Comparison of ENCODE assay signal across 8 mouse cellular contexts in the genomic region with DNA sequence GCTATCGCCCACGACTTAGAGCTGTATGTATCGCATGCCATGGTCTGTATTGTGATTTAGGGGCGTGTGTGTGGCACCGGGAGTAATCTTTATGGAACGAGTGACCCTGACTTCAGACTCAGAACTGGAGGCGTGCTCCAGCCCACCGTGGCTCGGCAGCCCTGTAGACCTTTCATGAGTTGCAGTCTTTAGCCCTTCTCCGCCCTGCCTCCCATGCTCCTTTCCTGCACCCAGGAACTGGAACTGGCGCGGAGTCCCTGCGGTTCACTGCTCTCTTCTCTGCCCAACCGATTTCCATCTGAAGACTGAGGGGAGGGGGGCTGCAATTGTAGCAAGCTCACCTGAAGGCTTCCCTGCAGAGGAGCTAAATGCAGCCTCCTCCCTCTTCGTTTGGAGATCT. TPM values are rescaled to one million over a fixed set of nuclear protein-coding genes. Genes with fewer than 3 reads are reported as not detected.
A peak's percentile ranks its signal among the peaks of the same experiment; 100 is the strongest.
DNase-seq lines count a peak whose midpoint lies in the region; ATAC-seq and TF ChIP-seq lines count a peak whose summit lies in the region.

No protein-coding gene starts in this region.

- no peak for TF ChIP-seq CTCF in kidney, adult 2 months (conservative IDR thresholded peaks at IDR 0.05; ENCODE audit: insufficient read depth, insufficient read length, low read depth, low read length)

- no peaks in the 10 kb centered on the region for H3K9me3 ChIP-seq in intestine, embryonic 16.5 days (ENCODE audit: control insufficient read depth, low read length)
- H3K9me3 ChIP-seq in neural tube, embryonic 12.5 days: no peaks in the 10 kb centered on the region

- H3K4me2 ChIP-seq in intestine, embryonic 16.5 days (ENCODE audit: low read depth, low read length): peak overlapping the region; percentile 82
- H3K4me2 ChIP-seq in neural tube, embryonic 12.5 days (replicated peaks): peak overlapping the region; percentile 95

- H3K36me3 ChIP-seq in kidney, adult 2 months (ENCODE audit: control insufficient read depth, insufficient read depth, low read length): no peaks in the 10 kb centered on the region
- H3K36me3 ChIP-seq in intestine, embryonic 16.5 days (ENCODE audit: control insufficient read depth, insufficient read depth, low read length): 0 out of 2 replicates have a peak, but pooled peaks cover 3% of the 10 kb centered on the region
- H3K36me3 ChIP-seq in neural tube, embryonic 12.5 days: peaks cover 19% of the 10 kb centered on the region

- TF ChIP-seq POLR2A in kidney, adult 2 months (IDR thresholded peaks at IDR 0.05; ENCODE audit: low read depth, low read length): no peak

- peak overlapping the region; percentile 97 for H3K4me3 ChIP-seq in kidney, adult 2 months (ENCODE audit: insufficient read depth, low read depth, low read length)
- peak overlapping the region; percentile 91 for H3K4me3 ChIP-seq in brown adipose tissue, adult 24 weeks (ENCODE audit: insufficient read depth, low read depth, low read length)
- H3K4me3 ChIP-seq in intestine, embryonic 16.5 days (ENCODE audit: low read length): peak overlapping the region; percentile 72
- H3K4me3 ChIP-seq in neural tube, embryonic 12.5 days: peak overlapping the region; percentile 93

- DNase-seq in kidney, adult 2 months: no peak
- no peak for DNase-seq in kidney, adult 11 months
- DNase-seq in cerebellum, adult 11 months: no peak
- no peak for DNase-seq in adrenal gland, postnatal 25 days
- no peak for DNase-seq in layer of hippocampus, adult 18-20 months (ENCODE audit: low spot score in 2 of 2)

- no peaks in the 10 kb centered on the region for H3K27me3 ChIP-seq in kidney, adult 2 months (replicated peaks; ENCODE audit: control insufficient read depth, insufficient read depth, low read length)
- no peaks in the 10 kb centered on the region for H3K27me3 ChIP-seq in intestine, embryonic 16.5 days (replicated peaks; ENCODE audit: control insufficient read depth, insufficient read depth, low read length)
- H3K27me3 ChIP-seq in neural tube, embryonic 12.5 days (replicated peaks): no peaks in the 10 kb centered on the region

- peak overlapping the region; percentile 90 for H3K27ac ChIP-seq in kidney, adult 2 months (ENCODE audit: insufficient read depth, low read depth, low read length)
- peak overlapping the region; percentile 80 for H3K27ac ChIP-seq in brown adipose tissue, adult 24 weeks (replicated peaks; ENCODE audit: low read depth, low read length)
- H3K27ac ChIP-seq in intestine, embryonic 16.5 days (ENCODE audit: low read length): peak overlapping the region; percentile 95
- H3K27ac ChIP-seq in neural tube, embryonic 12.5 days: no peak overlapping the region

- WGBS in kidney, adult 2 months: under 1% methylated on average over 15 of the region's 15 CpGs
- under 1% methylated on average over 15 of the region's 15 CpGs for WGBS in intestine, embryonic 16.5 days
- WGBS in neural tube, embryonic 12.5 days: under 1% methylated on average over 15 of the region's 15 CpGs

- H3K9ac ChIP-seq in intestine, embryonic 16.5 days (ENCODE audit: low read depth, low read length): peak overlapping the region; percentile 80
- peak overlapping the region; percentile 91 for H3K9ac ChIP-seq in neural tube, embryonic 12.5 days

- H3K4me1 ChIP-seq in kidney, adult 2 months (ENCODE audit: control insufficient read depth, insufficient read depth, low read length): peaks cover 7% of the 10 kb centered on the region; the same call in 1 of the 2 replicates
- H3K4me1 ChIP-seq in brown adipose tissue, adult 24 weeks (ENCODE audit: control insufficient read depth, insufficient read depth, insufficient read length, low read length): peaks cover 10% of the 10 kb centered on the region; the same call in 1 of the 2 replicates
- peaks cover 16% of the 10 kb centered on the region for H3K4me1 ChIP-seq in intestine, embryonic 16.5 days (ENCODE audit: control insufficient read depth, insufficient read depth, low read length)
- H3K4me1 ChIP-seq in neural tube, embryonic 12.5 days: peaks cover 10% of the 10 kb centered on the region

- no peak for ATAC-seq in intestine, embryonic 16.5 days
- ATAC-seq in neural tube, embryonic 12.5 days (ENCODE audit: low FRiP score, low read depth): no peak

RNA-seq across cellular contexts. Expression of gene Ptges2, which starts 1.0 kb away (rescaled TPM):
- 69.7 and 80.6 TPM in 2 replicates for polyA plus RNA-seq in kidney, adult 2 months (2012; rRNA removed)
- polyA plus RNA-seq in brown adipose tissue, adult 24 weeks (2012; ENCODE audit: insufficient read depth, insufficient read length, missing spikeins): 87.7 and 101 TPM in 2 replicates
- 49.1 and 49.8 TPM in 2 replicates for polyA plus RNA-seq in intestine, embryonic 16.5 days (2015; fragmentation: Nextera tagmentation; extraction: Ambion mirVana)
- polyA plus RNA-seq in neural tube, embryonic 12.5 days (2016; fragmentation: Nextera tagmentation; extraction: Ambion mirVana): 35.8 and 40.5 TPM in 2 replicates
- 49.8 and 51.8 TPM in 2 replicates for total RNA-seq in adrenal gland, postnatal 25 days (2021)
- total RNA-seq in layer of hippocampus, adult 18-20 months (2021): 10 to 100 TPM; 35.1 to 41.4 TPM

RNA-seq across cellular contexts. Expression of gene Lcn2, which starts 8.6 kb away (rescaled TPM):
- 8.0 and 9.4 TPM in 2 replicates for polyA plus RNA-seq in kidney, adult 2 months (2012; rRNA removed)
- polyA plus RNA-seq in brown adipose tissue, adult 24 weeks (2012; ENCODE audit: insufficient read depth, insufficient read length, missing spikeins): 2.7 TPM in 1 of 2 replicates, not detected in the other
- polyA plus RNA-seq in intestine, embryonic 16.5 days (2015; fragmentation: Nextera tagmentation; extraction: Ambion mirVana): 2.2 and 4.2 TPM in 2 replicates
- 0.68 and 1.1 TPM in 2 replicates for polyA plus RNA-seq in neural tube, embryonic 12.5 days (2016; fragmentation: Nextera tagmentation; extraction: Ambion mirVana)
- total RNA-seq in adrenal gland, postnatal 25 days (2021): 1.0 and 1.5 TPM in 2 replicates
- under 1 TPM in 1 of 2 experiments, not detected in 1; 0.51 TPM for total RNA-seq in layer of hippocampus, adult 18-20 months (2021)

RNA-seq across cellular contexts. Expression of gene 1110008P14Rik, which starts 15.0 kb away (rescaled TPM):
- 182 and 215 TPM in 2 replicates for polyA plus RNA-seq in kidney, adult 2 months (2012; rRNA removed)
- 296 and 402 TPM in 2 replicates for polyA plus RNA-seq in brown adipose tissue, adult 24 weeks (2012; ENCODE audit: insufficient read depth, insufficient read length, missing spikeins)
- polyA plus RNA-seq in intestine, embryonic 16.5 days (2015; fragmentation: Nextera tagmentation; extraction: Ambion mirVana): 44.2 and 45.8 TPM in 2 replicates
- 86.4 and 87.9 TPM in 2 replicates for polyA plus RNA-seq in neural tube, embryonic 12.5 days (2016; fragmentation: Nextera tagmentation; extraction: Ambion mirVana)
- 173 and 191 TPM in 2 replicates for total RNA-seq in adrenal gland, postnatal 25 days (2021)
- 100 to 1,000 TPM; 153 to 155 TPM for total RNA-seq in layer of hippocampus, adult 18-20 months (2021)

RNA-seq across cellular contexts. Expression of gene Dnm1, which starts 43.6 kb away (rescaled TPM):
- 8.3 and 12.6 TPM in 2 replicates for polyA plus RNA-seq in kidney, adult 2 months (2012; rRNA removed)
- polyA plus RNA-seq in brown adipose tissue, adult 24 weeks (2012; ENCODE audit: insufficient read depth, insufficient read length, missing spikeins): 2.6 and 7.4 TPM in 2 replicates
- polyA plus RNA-seq in intestine, embryonic 16.5 days (2015; fragmentation: Nextera tagmentation; extraction: Ambion mirVana): 11.8 and 12.5 TPM in 2 replicates
- 35.4 and 41.1 TPM in 2 replicates for polyA plus RNA-seq in neural tube, embryonic 12.5 days (2016; fragmentation: Nextera tagmentation; extraction: Ambion mirVana)
- total RNA-seq in adrenal gland, postnatal 25 days (2021): 13.1 and 20.4 TPM in 2 replicates
- total RNA-seq in layer of hippocampus, adult 18-20 months (2021): 1,000 to 10,000 TPM; 1,288 to 1,307 TPM

RNA-seq across cellular contexts. Expression of gene Ciz1, which starts 44.6 kb away (rescaled TPM):
- 130 and 131 TPM in 2 replicates for polyA plus RNA-seq in kidney, adult 2 months (2012; rRNA removed)
- polyA plus RNA-seq in brown adipose tissue, adult 24 weeks (2012; ENCODE audit: insufficient read depth, insufficient read length, missing spikeins): 18.7 and 22.4 TPM in 2 replicates
- polyA plus RNA-seq in intestine, embryonic 16.5 days (2015; fragmentation: Nextera tagmentation; extraction: Ambion mirVana): 47.1 and 51.4 TPM in 2 replicates
- 55.8 and 57.6 TPM in 2 replicates for polyA plus RNA-seq in neural tube, embryonic 12.5 days (2016; fragmentation: Nextera tagmentation; extraction: Ambion mirVana)
- total RNA-seq in adrenal gland, postnatal 25 days (2021): 85.5 and 107 TPM in 2 replicates
- total RNA-seq in layer of hippocampus, adult 18-20 months (2021): 10 to 100 TPM; 69.3 to 77.0 TPM
